In genomic region chr8:84782680-84783079, GRCm38 (mm10) we compare ENCODE assay signal across 16 mouse cellular contexts. TPM values are rescaled to one million over a fixed set of nuclear protein-coding genes. Genes with fewer than 3 reads are reported as not detected.
DNase-seq lines count a peak whose midpoint lies in the region; ATAC-seq and TF ChIP-seq lines count a peak whose summit lies in the region.
"Had no signal": no experiment of that assay in that cellular context is flagged by ENCODE, and none has a peak within 500 bp of the region (broad histone marks: within the 10 kb centered on the region; RNA-seq: fewer than 3 reads in every experiment).

No protein-coding gene starts in this region.

- H3K4me1 ChIP-seq in heart, adult 2 months (ENCODE audit: control insufficient read depth, insufficient read depth, low read length), result peaks cover 27% of the 10 kb centered on the region
- peaks cover 64% of the 10 kb centered on the region for H3K4me1 ChIP-seq in forebrain, embryonic 14.5 days (ENCODE audit: control insufficient read depth, insufficient read depth, low read length)

- no peak overlapping the region for H3K9ac ChIP-seq in heart, adult 2 months (ENCODE audit: low read depth, low read length)
- H3K9ac ChIP-seq in forebrain, embryonic 14.5 days (ENCODE audit: low read length), result peak overlapping the region; percentile 77
- H3K9ac ChIP-seq: limb, embryonic 12.5 days; stomach, embryonic 15.5 days had no signal

- H3K4me2 ChIP-seq in forebrain, embryonic 14.5 days (ENCODE audit: low read length), result peak overlapping the region; percentile 55; the same call in 1 of the 2 replicates
- H3K4me2 ChIP-seq: limb, embryonic 12.5 days; stomach, embryonic 15.5 days had no signal

- peaks cover 3% of the 10 kb centered on the region; the same call in 1 of the 2 replicates for H3K36me3 ChIP-seq in heart, adult 2 months (ENCODE audit: control insufficient read depth, insufficient read depth, low read length)
- 0 out of 2 replicates have a peak, but pooled peaks cover 2% of the 10 kb centered on the region for H3K36me3 ChIP-seq in forebrain, embryonic 14.5 days (ENCODE audit: control insufficient read depth, insufficient read depth, low read length)
- H3K36me3 ChIP-seq: stomach, embryonic 15.5 days had no signal

- 67% methylated on average over 10 of the region's 10 CpGs for WGBS in heart, adult 2 months
- WGBS in forebrain, embryonic 14.5 days, result 24% methylated on average over 10 of the region's 10 CpGs

- TF ChIP-seq POLR2A in heart, adult 2 months (IDR thresholded peaks at IDR 0.05; ENCODE audit: insufficient read depth, low read depth, low read length), result no peak

- TF ChIP-seq CTCF in heart, adult 2 months (IDR thresholded peaks at IDR 0.05), result no peak

- ATAC-seq in forebrain, embryonic 14.5 days, result no peak
- no peak for ATAC-seq in erythroblast, adult 5-6 weeks (replicated peaks; ENCODE audit: low FRiP score, poor library complexity, severe bottlenecking)
- ATAC-seq: lung, postnatal 0 days had no signal

- peak; percentile 61 for DNase-seq in cerebellum, adult 11-12 months
- DNase-seq in cerebellum, adult 9-11 months, result no peak
- peak in 1 of 2 experiments; percentile 21 for DNase-seq in heart, adult 2 months
- no peak for DNase-seq in heart, adult 18-20 months
- DNase-seq in Muller cell, postnatal 12 days (ENCODE audit: inconsistent ontology term), result peak; percentile 70
- no peak for DNase-seq in forebrain, embryonic 14.5 days (ENCODE audit: low spot score)
- no peak for DNase-seq in lung, adult 18-20 months
- DNase-seq: heart, adult 11 months; kidney, adult 2 months; thymus, postnatal 36 days had no signal

- H3K4me3 ChIP-seq in heart, adult 2 months, result no peak overlapping the region
- no peak overlapping the region for H3K4me3 ChIP-seq in forebrain, embryonic 14.5 days (ENCODE audit: low read depth, low read length)
- H3K4me3 ChIP-seq: limb, embryonic 12.5 days; stomach, embryonic 15.5 days had no signal

- H3K27me3 ChIP-seq in heart, adult 2 months (ENCODE audit: control insufficient read depth, insufficient read depth, low read length), result no peaks in the 10 kb centered on the region
- H3K27me3 ChIP-seq in forebrain, embryonic 14.5 days (replicated peaks; ENCODE audit: control insufficient read depth, insufficient read depth, low read length), result peaks cover 56% of the 10 kb centered on the region

- no peak for TF ChIP-seq EP300 in heart, adult 2 months (IDR thresholded peaks at IDR 0.05; ENCODE audit: insufficient read depth, low read depth, low read length)

- intact Hi-C loops in heart, adult 2 months (cut with DNase I), result no loop called here

- peak overlapping the region; percentile 48 for H3K27ac ChIP-seq in heart, adult 2 months
- peak overlapping the region; percentile 78 for H3K27ac ChIP-seq in forebrain, embryonic 14.5 days (ENCODE audit: low read depth, low read length)
- H3K27ac ChIP-seq: stomach, embryonic 15.5 days had no signal

- no peaks in the 10 kb centered on the region for H3K9me3 ChIP-seq in forebrain, embryonic 14.5 days (replicated peaks; ENCODE audit: control insufficient read depth, low read length)
- H3K9me3 ChIP-seq: limb, embryonic 12.5 days; stomach, embryonic 15.5 days had no signal

- peaks cover 7% of the 10 kb centered on the region for H3K79me2 ChIP-seq in heart, adult 2 months (replicated peaks; ENCODE audit: control insufficient read depth, insufficient read depth, low read length)

RNA-seq across cellular contexts. Expression of gene Nfix, which starts 17.5 kb away (rescaled TPM):
- 100 to 1,000 TPM; 274 to 297 TPM for total RNA-seq in heart, adult 2 months (2021)
- 49.0 and 68.7 TPM in 2 replicates for polyA plus RNA-seq in heart, adult 2 months (2012; rRNA removed)
- total RNA-seq in heart, adult 18-20 months (2021), result 100 to 1,000 TPM; 250 to 260 TPM
- 237 and 318 TPM in 2 replicates for polyA plus RNA-seq in forebrain, embryonic 14.5 days (2014; fragmentation: Nextera tagmentation; extraction: Ambion mirVana)
- total RNA-seq in erythroblast, adult 5-6 weeks (2015; ENCODE audit: low replicate concordance), result 19.0 and 24.5 TPM in 2 replicates
- 7.9 and 14.1 TPM in 2 replicates for total RNA-seq in erythroblast, adult 5-6 weeks (2017; ENCODE audit: low replicate concordance)

RNA-seq across cellular contexts. Expression of gene Dand5, which starts 39.9 kb away (rescaled TPM):
- 10 to 100 TPM; 11.2 to 12.3 TPM for total RNA-seq in heart, adult 2 months (2021)
- 6.1 and 7.6 TPM in 2 replicates for polyA plus RNA-seq in heart, adult 2 months (2012; rRNA removed)
- total RNA-seq in heart, adult 18-20 months (2021), result 10 to 100 TPM; 10.0 to 13.2 TPM
- polyA plus RNA-seq in forebrain, embryonic 14.5 days (2014; fragmentation: Nextera tagmentation; extraction: Ambion mirVana), result 8.6 and 9.4 TPM in 2 replicates
- 2.3 TPM in 1 of 2 replicates, not detected in the other for total RNA-seq in erythroblast, adult 5-6 weeks (2015; ENCODE audit: low replicate concordance)
- total RNA-seq in erythroblast, adult 5-6 weeks (2017; ENCODE audit: low replicate concordance), result 2.3 and 3.9 TPM in 2 replicates

RNA-seq across cellular contexts. Expression of gene Gadd45gip1, which starts 48.6 kb away (rescaled TPM):
- 10 to 100 TPM; 27.4 to 29.7 TPM for total RNA-seq in heart, adult 2 months (2021)
- polyA plus RNA-seq in heart, adult 2 months (2012; rRNA removed), result 13.4 and 21.2 TPM in 2 replicates
- total RNA-seq in heart, adult 18-20 months (2021), result 10 to 100 TPM; 31.5 to 35.7 TPM
- polyA plus RNA-seq in forebrain, embryonic 14.5 days (2014; fragmentation: Nextera tagmentation; extraction: Ambion mirVana), result 35.2 and 41.3 TPM in 2 replicates
- total RNA-seq in erythroblast, adult 5-6 weeks (2015; ENCODE audit: low replicate concordance), result 4.4 and 5.9 TPM in 2 replicates
- 7.4 and 7.7 TPM in 2 replicates for total RNA-seq in erythroblast, adult 5-6 weeks (2017; ENCODE audit: low replicate concordance)

RNA-seq across cellular contexts. Expression of gene Rad23a, which starts 57.8 kb away (rescaled TPM):
- 10 to 100 TPM; 85.1 to 87.6 TPM for total RNA-seq in heart, adult 2 months (2021)
- 77.3 and 101 TPM in 2 replicates for polyA plus RNA-seq in heart, adult 2 months (2012; rRNA removed)
- 10 to 100 TPM; 88.5 to 96.7 TPM for total RNA-seq in heart, adult 18-20 months (2021)
- polyA plus RNA-seq in forebrain, embryonic 14.5 days (2014; fragmentation: Nextera tagmentation; extraction: Ambion mirVana), result 87.3 and 88.1 TPM in 2 replicates
- total RNA-seq in erythroblast, adult 5-6 weeks (2015; ENCODE audit: low replicate concordance), result 379 and 406 TPM in 2 replicates
- 572 and 669 TPM in 2 replicates for total RNA-seq in erythroblast, adult 5-6 weeks (2017; ENCODE audit: low replicate concordance)

RNA-seq across cellular contexts. Expression of gene G430095P16Rik, which starts 59.9 kb away (rescaled TPM):
- total RNA-seq in heart, adult 2 months (2021), result under 1 TPM in 1 of 2 experiments, not detected in 1; 0.55 TPM
- 0.70 TPM in 1 of 2 replicates, not detected in the other for polyA plus RNA-seq in heart, adult 2 months (2012; rRNA removed)
- total RNA-seq in heart, adult 18-20 months (2021), result under 1 TPM; 0.40 to 0.69 TPM
- polyA plus RNA-seq in forebrain, embryonic 14.5 days (2014; fragmentation: Nextera tagmentation; extraction: Ambion mirVana), result 1.5 and 1.7 TPM in 2 replicates
- 7.9 and 18.1 TPM in 2 replicates for total RNA-seq in erythroblast, adult 5-6 weeks (2015; ENCODE audit: low replicate concordance)
- total RNA-seq in erythroblast, adult 5-6 weeks (2017; ENCODE audit: low replicate concordance), result 3.6 and 12.9 TPM in 2 replicates
- total RNA-seq: layer of hippocampus, adult 8-10 months; midbrain, postnatal 0 days had no signal

Comparison
In these comparisons a context has a peak if more than half of its experiments do, and no peak if none do; other contexts are left out.
1. DNase-seq: peak in cerebellum, adult 11-12 months (single experiment) and Muller cell, postnatal 12 days (single experiment); none in cerebellum, adult 9-11 months (single experiment), heart, adult 18-20 months (0 of 2), forebrain, embryonic 14.5 days (single experiment) and lung, adult 18-20 months (0 of 2).
2. RNA of gene Nfix, which starts 17.5 kb away (total RNA-seq): 274 to 297 TPM in heart, adult 2 months and 250 to 260 TPM in heart, adult 18-20 months; 7.9 to 24.5 TPM in erythroblast, adult 5-6 weeks; every median in the first group is over 4 times any median in the second.